Mouse (Mus musculus): Measurements from ENCODE around the gene Rbm3. TPM values are rescaled to one million over a fixed set of nuclear protein-coding genes. Genes with fewer than 3 reads are reported as not detected.

Rbm3 gene
- total RNA-seq (2021), result 100 to 1,000 TPM in 1 of 2 experiments, 10 to 100 TPM in 1; 83.4 to 113 TPM

DNA sequence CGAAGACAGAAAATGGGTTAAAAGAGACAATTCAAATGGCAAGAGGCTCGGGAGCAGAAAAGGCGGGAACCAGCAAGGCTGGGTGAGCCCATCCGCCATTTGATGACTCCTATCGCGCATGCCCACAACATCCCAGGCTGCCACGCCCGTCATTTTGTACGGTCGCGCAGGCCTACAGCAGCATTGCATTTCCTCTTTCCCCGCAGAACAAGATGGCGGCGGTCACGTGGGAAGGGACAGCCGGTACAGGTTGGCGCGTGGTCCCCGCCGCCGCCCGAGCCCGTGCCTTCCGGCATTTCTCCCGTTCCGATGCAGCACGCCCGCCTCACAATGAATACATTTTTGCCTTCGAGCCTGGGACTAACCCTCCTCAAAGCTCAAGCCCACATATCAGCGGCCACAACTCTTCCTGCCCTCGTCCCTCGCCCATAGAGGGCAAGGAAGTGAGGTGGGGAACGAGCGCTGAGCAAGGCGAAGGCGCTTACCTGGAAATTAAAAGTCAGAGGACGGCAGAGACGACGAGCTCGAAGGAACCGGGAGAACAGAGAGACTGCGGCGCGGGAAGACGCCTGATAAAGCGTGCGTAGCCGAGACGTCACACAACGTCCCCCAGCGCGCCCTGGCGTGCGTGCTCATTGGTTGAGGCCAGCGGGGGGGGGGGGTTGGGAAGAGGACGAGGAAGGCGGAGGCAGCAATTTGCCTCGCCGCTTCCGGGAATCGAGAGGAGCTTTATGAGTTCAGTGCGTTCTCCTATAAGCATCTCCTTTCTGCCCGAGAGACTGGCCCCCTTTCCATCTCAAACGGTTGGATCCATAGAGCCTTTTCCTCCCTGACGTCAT lies at the start of gene Rbm3:
TSS of gene Rbm3 (minus strand) at position 728 of the 839 bp plus-strand sequence.
- DNase-seq, result peak; percentile 78 to 83

DNA sequence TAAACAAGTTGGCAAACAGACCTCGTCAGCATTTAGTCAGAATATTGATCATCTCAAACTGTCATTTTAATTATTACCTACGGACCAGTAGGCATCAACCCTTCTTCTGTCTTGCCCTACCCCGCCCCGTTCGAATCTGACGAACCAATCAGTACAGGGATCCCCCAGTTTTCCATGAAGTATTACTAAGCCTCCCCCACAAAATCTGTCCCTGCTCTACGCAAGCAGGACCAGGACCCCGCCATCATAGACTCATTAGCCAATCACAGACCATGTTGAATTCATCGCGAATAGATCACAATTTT lies 47.7 kb upstream of the Rbm3 start, which contains the start of gene Ebp:
TSS of gene Ebp (minus strand) at position 94 of the 305 bp plus-strand sequence.
- DNase-seq, result peak; percentile 49 to 56

GRCm38 (mm10) chrX:8192640-8193418 lies 47.1 kb upstream of the Rbm3 start:
- peak; percentile 73 to 82 for DNase-seq

DNA sequence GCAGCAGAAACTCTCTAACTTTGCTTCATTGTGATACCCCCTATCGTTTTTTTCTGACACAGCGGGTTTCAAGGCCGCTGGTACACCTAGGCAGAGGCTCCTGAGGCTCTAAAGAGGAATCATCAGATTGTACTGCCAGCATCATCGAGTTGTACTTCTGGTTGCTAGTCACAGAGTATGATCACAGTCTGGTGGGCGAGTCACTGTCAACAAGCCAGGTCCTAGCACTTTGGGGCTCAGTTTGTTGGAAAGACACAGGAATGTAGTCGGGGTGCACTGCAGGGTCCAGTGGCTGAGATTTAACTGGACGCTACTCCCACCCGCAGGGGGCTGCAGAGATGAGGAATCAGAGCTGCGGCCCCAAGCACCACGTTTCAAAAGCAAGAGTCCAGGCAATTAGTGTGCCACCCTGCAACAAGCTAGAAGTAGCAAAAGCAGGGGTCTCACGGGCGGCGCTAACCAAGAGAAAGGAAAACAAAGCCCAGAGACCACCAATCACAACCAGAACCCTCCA lies 46.5 kb upstream of the Rbm3 start:
- DNase-seq, result peak in 1 of 2 experiments; percentile 24

- no peak for DNase-seq
These were observed 37.3 kb upstream of the Rbm3 start for GRCm38 (mm10) chrX:8182871-8183540.

- DNase-seq, result no peak
These were observed 34.0 kb upstream of the Rbm3 start for GRCm38 (mm10) chrX:8179646-8180045.

GRCm38 (mm10) chrX:8178871-8179270 lies 33.2 kb upstream of the Rbm3 start:
- no peak for DNase-seq

DNA sequence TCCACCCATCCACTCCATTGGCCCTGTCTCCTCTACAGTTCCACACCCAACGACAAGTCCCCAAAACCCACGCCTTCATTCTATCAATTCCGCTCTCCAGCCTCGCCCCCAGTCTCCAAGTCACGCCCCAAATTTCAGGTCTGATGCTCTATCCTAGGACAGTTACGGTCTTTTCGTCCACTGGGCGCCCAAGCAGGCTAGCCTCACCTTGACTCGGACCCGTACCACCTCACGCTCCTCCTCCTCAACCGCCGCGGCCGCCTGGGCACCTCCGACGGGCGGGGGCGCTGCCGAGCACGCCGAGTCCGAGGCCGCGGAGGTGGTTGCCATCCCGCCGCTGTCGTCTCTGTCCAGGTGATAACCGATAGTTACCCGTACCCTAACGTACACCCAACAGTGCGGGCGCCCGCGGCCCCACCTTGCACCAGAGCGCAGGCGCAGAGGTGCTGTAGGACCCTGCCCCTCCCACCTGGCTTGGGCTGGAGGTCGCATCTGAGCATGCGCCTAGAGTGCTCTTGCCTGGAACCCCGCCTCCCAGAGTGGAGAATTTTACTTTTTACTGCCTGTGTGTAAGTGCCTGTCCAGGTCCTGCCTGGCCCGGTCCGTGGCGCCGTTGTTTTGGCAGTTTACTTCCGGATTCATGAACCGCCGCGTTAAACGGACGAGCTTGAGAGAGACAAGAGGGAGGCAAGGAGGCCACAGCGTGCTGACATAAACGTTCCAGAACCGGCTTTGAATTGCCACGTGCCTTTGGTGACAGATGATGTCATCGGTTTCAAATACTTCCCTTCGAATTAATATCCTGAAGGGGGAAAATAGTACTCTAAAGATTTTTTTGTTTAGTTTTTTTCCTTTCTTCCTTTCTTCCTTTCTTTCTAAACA lies 30.1 kb upstream of the Rbm3 start, which contains the start of gene Tbc1d25:
TSS of gene Tbc1d25 (minus strand) at position 678 of the 882 bp plus-strand sequence.
- DNase-seq, result peak; percentile 80 to 81

GRCm38 (mm10) chrX:8175169-8175503 lies 29.5 kb upstream of the Rbm3 start:
- DNase-seq, result no peak

DNA sequence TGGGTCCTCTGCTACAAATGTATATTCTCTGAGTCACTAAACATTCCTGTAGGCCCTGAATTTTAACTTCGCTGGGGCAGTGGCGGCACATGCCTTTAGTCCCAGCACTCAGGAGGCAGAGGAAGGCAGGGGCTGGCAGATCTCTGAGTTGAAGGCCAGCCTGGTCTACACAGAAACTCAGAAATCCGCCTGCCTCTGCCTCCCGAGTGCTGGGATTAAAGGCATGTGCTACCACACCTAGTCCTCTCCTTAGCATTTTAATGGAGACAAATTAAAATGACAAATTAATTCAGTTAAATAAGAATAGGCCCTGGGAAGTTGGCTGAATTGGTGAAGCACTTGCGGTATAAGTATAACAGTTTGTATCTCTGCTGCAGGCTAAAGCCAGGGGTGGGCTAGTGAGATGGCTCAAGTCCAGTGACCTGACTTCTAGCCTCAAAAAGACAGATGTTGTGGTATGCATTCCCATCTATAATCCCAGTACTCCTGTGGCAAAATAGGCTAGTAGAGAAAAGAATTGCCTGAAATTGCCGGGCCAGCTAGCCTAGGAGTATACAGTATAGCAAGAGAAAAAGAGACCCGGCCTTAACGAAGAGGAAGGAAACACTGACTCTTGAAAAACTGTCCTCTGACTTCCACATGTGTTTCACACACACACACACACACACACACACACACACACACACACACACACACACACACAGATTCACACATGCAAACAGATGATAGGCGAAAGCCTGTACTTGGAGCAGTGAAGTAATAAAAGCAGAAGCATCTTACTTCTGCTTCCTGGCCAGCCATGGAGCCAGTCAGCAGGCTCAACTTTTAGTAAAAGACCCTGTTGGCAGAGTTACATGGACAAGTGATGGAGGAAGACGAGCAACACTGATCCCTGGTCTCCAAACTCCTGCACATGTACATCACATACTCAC lies 22.3 kb upstream of the Rbm3 start:
- DNase-seq, result no peak

- peak in 1 of 2 experiments; percentile 3 for DNase-seq
These were observed 18.8 kb upstream of the Rbm3 start for GRCm38 (mm10) chrX:8164471-8164870.

- DNase-seq, result no peak
These were observed 17.4 kb upstream of the Rbm3 start for GRCm38 (mm10) chrX:8163076-8163475.

- DNase-seq, result no peak
These were observed 1.9 kb downstream of the Rbm3 start for GRCm38 (mm10) chrX:8143750-8144149.

- DNase-seq, result no peak
These were observed 2.7 kb downstream of the Rbm3 start for GRCm38 (mm10) chrX:8142948-8143347.

GRCm38 (mm10) chrX:8141058-8141457 lies 4.6 kb downstream of the Rbm3 start:
- no peak for DNase-seq

DNA sequence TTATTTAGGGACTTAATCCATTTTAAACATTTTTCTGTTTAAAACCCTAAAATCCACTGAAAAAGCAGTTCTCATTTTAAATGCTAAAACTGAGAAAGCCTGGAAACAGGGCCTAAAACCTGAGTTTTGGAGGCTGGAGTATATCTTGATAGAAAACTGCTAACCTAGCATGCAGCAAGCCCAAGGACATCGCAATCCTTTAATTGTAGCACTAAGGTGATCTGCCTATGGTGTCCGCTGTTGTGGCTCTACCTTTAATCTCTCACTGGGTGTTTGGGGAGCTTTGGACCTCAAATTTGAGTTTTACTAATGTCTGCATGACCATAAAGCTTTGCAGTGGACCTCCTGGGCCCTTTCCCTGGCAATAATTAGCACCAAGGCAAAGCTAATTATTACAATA lies 5.2 kb downstream of the Rbm3 start:
- no peak for DNase-seq

- no peak for DNase-seq
These were observed 6.2 kb downstream of the Rbm3 start for GRCm38 (mm10) chrX:8139480-8139879.

GRCm38 (mm10) chrX:8135886-8136285 lies 9.8 kb downstream of the Rbm3 start:
- DNase-seq, result no peak

GRCm38 (mm10) chrX:8132017-8132976 lies 13.4 kb downstream of the Rbm3 start, which contains the start of gene Wdr13:
Wdr13 (minus strand) TSS chrX:8132892.
- peak; percentile 86 to 87 for DNase-seq
